Mouse (Mus musculus): ENCODE data around the gene C9orf72. TPM values are rescaled to one million over a fixed set of nuclear protein-coding genes. Genes with fewer than 3 reads are reported as not detected.
A peak's percentile ranks its signal among the peaks of the same experiment; 100 is the strongest.
"Not testable (repeated sequence)": the region's sequence is repeated elsewhere in the genome, so short reads cannot be mapped to it uniquely, and the experiment has no call there.

The C9orf72 gene
- polyA plus RNA-seq (2015; fragmentation: Nextera tagmentation; extraction: Ambion mirVana): 12.9 and 14.3 TPM in 2 replicates

DNA sequence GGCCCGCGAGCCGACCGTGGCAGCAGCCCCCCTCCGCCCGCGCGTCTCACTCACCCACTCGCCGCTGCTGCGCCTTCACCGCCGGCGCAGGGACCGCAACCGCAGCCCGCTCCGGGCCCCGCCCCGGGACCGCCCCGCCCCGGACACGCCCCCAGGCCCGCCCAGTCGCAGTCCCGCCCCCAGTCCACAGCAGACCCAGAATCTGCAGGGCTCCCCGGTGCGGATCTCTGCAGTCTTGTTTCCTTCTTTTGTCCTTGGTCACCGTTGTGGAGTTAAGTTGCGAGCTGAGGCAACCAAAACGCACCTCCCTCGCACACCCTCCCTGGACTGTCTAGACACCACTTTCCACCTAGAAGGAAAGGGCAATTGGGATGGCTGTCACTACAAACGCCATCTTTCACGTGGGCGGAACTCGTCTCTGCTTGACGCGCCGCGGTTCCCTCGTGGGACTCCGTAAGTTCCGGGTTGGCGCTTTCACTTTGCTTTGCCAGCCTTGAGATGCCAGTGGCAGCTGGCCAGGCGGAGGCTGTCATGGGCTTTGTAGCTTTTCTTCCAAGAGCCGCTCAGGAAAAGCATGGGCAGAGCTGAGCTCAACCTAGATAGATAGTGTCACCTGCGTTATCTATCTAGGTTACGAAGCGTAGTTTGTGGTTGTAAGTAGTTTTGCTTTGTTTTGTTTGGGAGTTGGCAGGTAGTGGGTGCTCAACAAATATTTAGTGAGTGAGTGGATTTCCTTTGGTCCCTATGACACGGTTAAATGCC lies at the start of gene C9orf72:
Gene C9orf72 (minus strand): TSS at position 442 of the 762 bp plus-strand sequence.
- Histone ChIP-seq H3K4me2 (ENCODE audit: low read depth, low read length) (peak within 1 kb of the TSS; percentile 83), H3K27me3 (ENCODE audit: control insufficient read depth, insufficient read depth, low read length) (no peaks in the 10 kb centered on the region), H3K27ac (ENCODE audit: low read length) (peak within 1 kb of the TSS; percentile 80), H3K4me3 (replicated peaks; ENCODE audit: low read length) (peak within 1 kb of the TSS; percentile 98), H3K36me3 (ENCODE audit: control insufficient read depth, insufficient read depth, low read length) (no peaks in the 10 kb centered on the region), H3K4me1 (ENCODE audit: control insufficient read depth, insufficient read depth, low read length) (0 out of 2 replicates have a peak, but pooled peaks cover 4% of the 10 kb centered on the region), H3K9ac (ENCODE audit: low read length) (peak within 1 kb of the TSS; percentile 96), H3K9me3 (replicated peaks; ENCODE audit: control insufficient read depth, low read length) (no peaks in the 10 kb centered on the region)
- under 1% methylated on average over 38 of the region's 51 CpGs for WGBS
- peak; percentile 98 for ATAC-seq (ENCODE audit: insufficient read depth, low FRiP score)

DNA sequence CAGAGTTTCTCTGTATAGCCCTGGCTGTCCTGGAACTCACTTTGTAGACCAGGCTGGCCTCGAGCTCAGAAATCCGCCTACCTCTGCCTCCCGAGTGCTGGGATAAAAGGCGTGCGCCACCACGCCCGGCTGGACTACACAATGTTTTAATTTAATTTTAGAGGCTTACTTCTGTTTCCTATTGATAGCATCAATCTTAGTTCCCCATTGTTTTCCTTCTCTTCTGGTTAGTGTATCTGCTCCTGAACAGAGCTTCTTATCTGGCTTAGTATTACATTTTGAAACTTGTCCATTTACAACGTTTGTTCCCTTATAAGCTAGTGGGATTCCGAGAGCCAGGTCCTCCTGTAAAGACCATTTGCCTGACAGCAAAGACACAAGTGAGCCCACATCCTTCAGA lies 33.0 kb upstream of the C9orf72 start:
- no peak overlapping the region for H3K4me2 ChIP-seq (ENCODE audit: low read depth, low read length)
- no peaks in the 10 kb centered on the region for H3K36me3 ChIP-seq (ENCODE audit: control insufficient read depth, insufficient read depth, low read length)
- no peak overlapping the region for H3K9ac ChIP-seq (ENCODE audit: low read length)
- no peaks in the 10 kb centered on the region for H3K27me3 ChIP-seq (ENCODE audit: control insufficient read depth, insufficient read depth, low read length)
- no peak overlapping the region for H3K4me3 ChIP-seq (replicated peaks; ENCODE audit: low read length)
- no peaks in the 10 kb centered on the region for H3K4me1 ChIP-seq (ENCODE audit: control insufficient read depth, insufficient read depth, low read length)
- no peaks in the 10 kb centered on the region for H3K9me3 ChIP-seq (replicated peaks; ENCODE audit: control insufficient read depth, low read length)
- 72% methylated on average over 9 of the region's 9 CpGs for WGBS
- H3K27ac ChIP-seq (ENCODE audit: low read length): no peak overlapping the region
- no peak for ATAC-seq (ENCODE audit: insufficient read depth, low FRiP score)

DNA sequence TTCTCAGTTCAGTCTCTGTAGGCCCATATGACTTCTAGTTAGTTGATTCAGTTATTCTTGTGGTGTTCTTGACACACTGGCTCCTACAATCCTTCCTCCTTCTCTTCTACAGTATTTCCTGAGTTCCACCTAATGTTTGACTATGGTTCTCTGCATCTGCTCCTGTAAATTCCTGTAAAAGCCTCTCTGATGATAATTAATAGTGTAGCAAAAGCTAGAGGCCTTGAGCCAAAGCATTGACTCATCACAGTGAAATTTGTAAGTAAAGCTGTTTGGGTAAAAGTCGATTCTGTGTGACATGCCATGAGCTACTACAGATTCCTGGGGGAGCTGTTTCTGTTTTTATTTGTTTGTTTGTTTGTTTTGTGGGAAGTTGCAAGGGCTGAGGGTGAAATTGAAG lies 18.0 kb upstream of the C9orf72 start:
- no peaks in the 10 kb centered on the region for H3K27me3 ChIP-seq (ENCODE audit: control insufficient read depth, insufficient read depth, low read length)
- H3K9ac ChIP-seq (ENCODE audit: low read length): no peak overlapping the region
- no peaks in the 10 kb centered on the region for H3K36me3 ChIP-seq (ENCODE audit: control insufficient read depth, insufficient read depth, low read length)
- 42% methylated on average over 1 of the region's 1 CpGs for WGBS
- ATAC-seq (ENCODE audit: insufficient read depth, low FRiP score): no peak
- no peak overlapping the region for H3K27ac ChIP-seq (ENCODE audit: low read length)
- H3K4me1 ChIP-seq (ENCODE audit: control insufficient read depth, insufficient read depth, low read length): no peaks in the 10 kb centered on the region
- H3K4me2 ChIP-seq (ENCODE audit: low read depth, low read length): no peak overlapping the region
- no peak overlapping the region for H3K4me3 ChIP-seq (replicated peaks; ENCODE audit: low read length)
- no peaks in the 10 kb centered on the region for H3K9me3 ChIP-seq (replicated peaks; ENCODE audit: control insufficient read depth, low read length)

DNA sequence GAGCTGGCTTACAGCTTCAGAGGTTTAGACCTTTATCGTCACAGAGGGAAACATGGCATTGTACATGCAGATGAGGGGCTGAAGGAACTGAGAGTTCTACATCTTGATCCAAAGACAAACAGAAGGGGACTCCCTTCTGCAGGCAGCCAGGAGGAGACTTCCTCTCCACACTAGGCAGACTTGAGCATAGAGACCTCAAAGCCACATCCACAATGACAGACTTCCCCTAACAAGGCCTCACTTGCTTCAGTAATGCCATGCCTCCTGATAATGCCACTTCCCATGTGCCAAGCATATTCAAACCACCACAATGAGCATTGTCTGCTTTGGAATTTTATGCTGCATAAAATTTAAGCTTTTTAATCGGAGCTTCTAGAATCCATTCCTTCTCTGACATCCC lies 15.8 kb upstream of the C9orf72 start:
- no peak overlapping the region for H3K4me3 ChIP-seq (replicated peaks; ENCODE audit: low read length)
- 78% methylated on average over 2 of the region's 2 CpGs for WGBS
- no peaks in the 10 kb centered on the region for H3K27me3 ChIP-seq (ENCODE audit: control insufficient read depth, insufficient read depth, low read length)
- H3K36me3 ChIP-seq (ENCODE audit: control insufficient read depth, insufficient read depth, low read length): no peaks in the 10 kb centered on the region
- no peak overlapping the region for H3K4me2 ChIP-seq (ENCODE audit: low read depth, low read length)
- no peaks in the 10 kb centered on the region for H3K9me3 ChIP-seq (replicated peaks; ENCODE audit: control insufficient read depth, low read length)
- no peak overlapping the region for H3K27ac ChIP-seq (ENCODE audit: low read length)
- ATAC-seq (ENCODE audit: insufficient read depth, low FRiP score): no peak
- H3K9ac ChIP-seq (ENCODE audit: low read length): no peak overlapping the region
- no peaks in the 10 kb centered on the region for H3K4me1 ChIP-seq (ENCODE audit: control insufficient read depth, insufficient read depth, low read length)

DNA sequence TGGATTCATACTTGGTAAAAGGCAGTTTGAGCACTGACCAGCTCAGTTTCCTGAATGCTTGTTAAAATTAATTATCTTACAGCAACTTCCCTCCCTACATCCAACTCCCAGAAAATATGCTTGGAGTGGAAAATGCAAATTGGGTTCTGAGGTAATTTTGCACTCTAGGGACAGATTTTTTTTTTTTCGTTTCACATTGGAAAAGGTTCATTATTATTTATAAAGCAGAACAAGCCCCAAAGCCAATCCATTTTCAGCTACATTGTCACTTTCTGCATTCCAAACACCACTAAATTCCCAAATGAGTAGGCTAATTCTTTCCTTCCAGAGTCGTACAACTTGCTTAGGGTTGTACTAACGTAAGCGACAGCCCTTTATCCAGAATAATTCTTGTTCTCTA lies 12.7 kb upstream of the C9orf72 start:
- H3K36me3 ChIP-seq (ENCODE audit: control insufficient read depth, insufficient read depth, low read length): no peaks in the 10 kb centered on the region
- H3K4me3 ChIP-seq (replicated peaks; ENCODE audit: low read length): no peak overlapping the region
- H3K9ac ChIP-seq (ENCODE audit: low read length): no peak overlapping the region
- no peaks in the 10 kb centered on the region for H3K4me1 ChIP-seq (ENCODE audit: control insufficient read depth, insufficient read depth, low read length)
- WGBS: 82% methylated on average over 4 of the region's 4 CpGs
- no peaks in the 10 kb centered on the region for H3K27me3 ChIP-seq (ENCODE audit: control insufficient read depth, insufficient read depth, low read length)
- no peaks in the 10 kb centered on the region for H3K9me3 ChIP-seq (replicated peaks; ENCODE audit: control insufficient read depth, low read length)
- H3K4me2 ChIP-seq (ENCODE audit: low read depth, low read length): no peak overlapping the region
- ATAC-seq (ENCODE audit: insufficient read depth, low FRiP score): no peak
- no peak overlapping the region for H3K27ac ChIP-seq (ENCODE audit: low read length)

DNA sequence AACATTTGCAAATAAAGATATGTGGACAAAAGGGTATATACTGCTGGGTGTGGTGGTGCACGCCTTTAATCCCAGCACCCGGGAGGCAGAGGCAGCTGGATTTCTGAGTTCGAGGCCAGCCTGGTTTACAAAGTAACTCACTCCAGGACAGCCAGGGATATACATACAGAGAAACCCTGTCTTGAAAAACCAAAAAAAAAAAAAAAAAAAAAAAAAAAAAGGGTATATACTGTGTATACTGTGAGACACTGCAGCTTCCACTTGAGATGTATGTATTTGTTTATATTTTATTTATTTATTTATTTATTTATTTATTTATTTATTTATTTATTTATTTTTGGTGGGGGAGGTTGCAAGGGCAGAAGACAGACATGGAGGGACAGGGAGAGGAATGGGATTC lies 12.3 kb upstream of the C9orf72 start:
- H3K27me3 ChIP-seq (ENCODE audit: control insufficient read depth, insufficient read depth, low read length); H3K4me2 ChIP-seq (ENCODE audit: low read depth, low read length); H3K4me3 ChIP-seq (replicated peaks; ENCODE audit: low read length); H3K9me3 ChIP-seq (replicated peaks; ENCODE audit: control insufficient read depth, low read length); ATAC-seq (ENCODE audit: insufficient read depth, low FRiP score); H3K9ac ChIP-seq (ENCODE audit: low read length); H3K27ac ChIP-seq (ENCODE audit: low read length); H3K4me1 ChIP-seq (ENCODE audit: control insufficient read depth, insufficient read depth, low read length); H3K36me3 ChIP-seq (ENCODE audit: control insufficient read depth, insufficient read depth, low read length): not testable (repeated sequence)
- 78% methylated on average over 3 of the region's 3 CpGs for WGBS

DNA sequence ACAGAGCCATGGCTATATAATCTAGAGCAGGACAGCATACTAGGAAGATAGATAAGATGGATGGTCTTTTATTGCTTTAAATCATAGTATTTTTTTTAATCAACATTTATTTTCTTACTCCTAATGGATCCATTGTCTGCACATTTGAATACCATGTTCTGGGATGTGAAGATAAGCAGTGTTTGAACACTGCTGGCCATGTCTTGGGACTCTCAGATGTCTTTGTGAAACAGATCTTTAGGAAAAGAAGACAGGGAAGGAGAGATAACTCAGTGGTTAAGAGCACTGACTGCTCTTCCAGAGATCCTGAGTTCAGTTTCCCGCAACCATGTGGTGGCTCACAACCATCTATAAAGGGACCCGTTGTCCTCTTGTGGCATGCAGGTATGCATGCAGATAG lies 10.3 kb upstream of the C9orf72 start:
- no peak overlapping the region for H3K9ac ChIP-seq (ENCODE audit: low read length)
- H3K27me3 ChIP-seq (ENCODE audit: control insufficient read depth, insufficient read depth, low read length): no peaks in the 10 kb centered on the region
- H3K9me3 ChIP-seq (replicated peaks; ENCODE audit: control insufficient read depth, low read length): no peaks in the 10 kb centered on the region
- no peak for ATAC-seq (ENCODE audit: insufficient read depth, low FRiP score)
- WGBS: 97% methylated on average over 2 of the region's 2 CpGs
- no peak overlapping the region for H3K4me3 ChIP-seq (replicated peaks; ENCODE audit: low read length)
- no peak overlapping the region for H3K27ac ChIP-seq (ENCODE audit: low read length)
- H3K4me2 ChIP-seq (ENCODE audit: low read depth, low read length): no peak overlapping the region
- no peaks in the 10 kb centered on the region for H3K4me1 ChIP-seq (ENCODE audit: control insufficient read depth, insufficient read depth, low read length)
- H3K36me3 ChIP-seq (ENCODE audit: control insufficient read depth, insufficient read depth, low read length): no peaks in the 10 kb centered on the region

DNA sequence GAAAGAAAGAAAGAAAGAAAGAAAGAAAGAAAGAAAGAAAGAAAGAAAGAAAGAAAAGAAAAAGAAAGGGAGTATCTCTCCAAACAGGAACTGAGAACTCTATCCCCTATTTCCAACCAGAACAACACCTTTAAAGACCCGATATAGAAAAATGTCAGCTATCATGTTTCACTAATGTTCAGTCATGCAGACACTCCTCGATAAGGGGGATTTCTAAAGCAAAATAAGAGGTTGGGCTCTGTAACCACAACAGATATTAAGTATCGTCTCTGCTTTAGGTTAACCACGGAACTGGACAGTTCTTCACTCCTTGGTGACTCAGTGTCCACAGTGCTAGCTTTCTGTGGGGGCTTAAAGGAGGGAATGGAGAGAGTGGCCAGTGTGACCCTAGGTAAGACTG lies 2.3 kb upstream of the C9orf72 start:
- H3K4me2 ChIP-seq (ENCODE audit: low read depth, low read length): no peak overlapping the region
- no peak overlapping the region for H3K27ac ChIP-seq (ENCODE audit: low read length)
- no peak for ATAC-seq (ENCODE audit: insufficient read depth, low FRiP score)
- no peak overlapping the region for H3K9ac ChIP-seq (ENCODE audit: low read length)
- H3K36me3 ChIP-seq (ENCODE audit: control insufficient read depth, insufficient read depth, low read length): no peaks in the 10 kb centered on the region
- no peaks in the 10 kb centered on the region for H3K27me3 ChIP-seq (ENCODE audit: control insufficient read depth, insufficient read depth, low read length)
- 0 out of 2 replicates have a peak, but pooled peaks cover 4% of the 10 kb centered on the region for H3K4me1 ChIP-seq (ENCODE audit: control insufficient read depth, insufficient read depth, low read length)
- H3K9me3 ChIP-seq (replicated peaks; ENCODE audit: control insufficient read depth, low read length): no peaks in the 10 kb centered on the region
- H3K4me3 ChIP-seq (replicated peaks; ENCODE audit: low read length): no peak overlapping the region
- WGBS: 64% methylated on average over 4 of the region's 4 CpGs

DNA sequence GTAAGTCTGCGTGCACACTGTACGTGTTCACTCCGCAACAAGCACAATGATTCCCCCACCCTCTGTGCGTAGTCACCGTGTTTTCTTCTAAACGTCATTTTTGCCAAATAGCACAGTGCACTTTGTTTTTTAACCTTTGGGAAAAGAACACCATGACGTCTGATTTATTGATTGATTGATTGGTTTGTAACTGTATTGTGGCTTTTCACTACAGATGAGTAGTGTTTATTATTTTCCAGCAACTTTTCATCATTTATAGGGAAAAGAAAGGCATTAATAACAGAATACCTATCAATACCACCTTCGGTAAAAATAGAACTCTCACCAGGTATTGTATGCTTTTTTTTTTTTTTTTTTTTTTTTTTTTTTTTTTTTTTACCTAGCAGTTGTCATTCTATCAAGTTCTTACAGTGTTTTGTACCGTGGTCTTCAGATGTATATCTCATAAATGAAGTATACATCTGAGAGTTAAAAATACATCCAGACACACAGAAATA lies 569 bp upstream of the C9orf72 start:
- H3K36me3 ChIP-seq (ENCODE audit: control insufficient read depth, insufficient read depth, low read length): no peaks in the 10 kb centered on the region
- peak; percentile 38; the same call in 1 of the 2 replicates for ATAC-seq (ENCODE audit: insufficient read depth, low FRiP score)
- 14% methylated on average over 9 of the region's 9 CpGs for WGBS
- 0 out of 2 replicates have a peak, but pooled peaks cover 4% of the 10 kb centered on the region for H3K4me1 ChIP-seq (ENCODE audit: control insufficient read depth, insufficient read depth, low read length)
- peak overlapping the region; percentile 98 for H3K4me3 ChIP-seq (replicated peaks; ENCODE audit: low read length)
- peak overlapping the region; percentile 74 for H3K4me2 ChIP-seq (ENCODE audit: low read depth, low read length)
- peak overlapping the region; percentile 80 for H3K27ac ChIP-seq (ENCODE audit: low read length)
- H3K27me3 ChIP-seq (ENCODE audit: control insufficient read depth, insufficient read depth, low read length): no peaks in the 10 kb centered on the region
- no peaks in the 10 kb centered on the region for H3K9me3 ChIP-seq (replicated peaks; ENCODE audit: control insufficient read depth, low read length)
- peak overlapping the region; percentile 96 for H3K9ac ChIP-seq (ENCODE audit: low read length)

All from stomach, embryonic 16.5 days (tissue).